Mouse (Mus musculus): Measurements from ENCODE around the gene Upf1. TPM values are rescaled to one million over a fixed set of nuclear protein-coding genes. Genes with fewer than 3 reads are reported as not detected.

The Upf1 gene
- polyA plus RNA-seq, 1 experiment from 2014 or later = 11.8 TPM

DNA sequence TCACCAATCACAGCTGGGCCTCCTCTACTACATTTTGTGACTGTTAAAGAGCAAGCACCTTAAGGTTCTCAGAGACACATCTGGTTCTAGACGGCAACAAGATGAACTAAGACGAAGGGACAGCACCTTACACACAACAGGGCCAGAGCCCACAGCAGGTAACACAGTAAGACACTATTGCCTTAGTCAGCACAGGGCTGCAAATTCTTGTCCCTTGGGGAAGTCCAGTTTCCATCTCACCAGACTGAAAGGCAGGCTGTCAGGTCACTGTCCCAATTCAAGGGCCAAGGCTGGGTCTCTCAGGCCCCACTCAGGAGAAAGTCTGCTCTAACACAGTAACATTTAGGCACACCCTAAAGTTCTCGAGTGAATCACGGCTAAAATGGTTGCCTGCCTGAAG, 5.6 kb downstream of the Upf1 start:
- Histone ChIP-seq H3K9me3 (ENCODE audit: control insufficient read depth, low read length) (no peaks in the 10 kb centered on the region), H3K9ac (replicated peaks; ENCODE audit: low read depth, low read length) (no peak overlapping the region), H3K27ac (ENCODE audit: low read length) (no peak overlapping the region), H3K4me2 (ENCODE audit: low read length) (no peak overlapping the region), H3K4me3 (replicated peaks; ENCODE audit: low read length) (no peak overlapping the region), H3K27me3 (replicated peaks; ENCODE audit: control insufficient read depth, insufficient read depth, low read length) (no peaks in the 10 kb centered on the region), H3K4me1 (replicated peaks; ENCODE audit: control insufficient read depth, insufficient read depth, low read length) (peaks cover 34% of the 10 kb centered on the region), H3K36me3 (ENCODE audit: control insufficient read depth, insufficient read depth) (no peaks in the 10 kb centered on the region; the same call in 1 of the 2 replicates)
- 91% methylated on average over 4 of the region's 4 CpGs for WGBS
- no peak for ATAC-seq

DNA sequence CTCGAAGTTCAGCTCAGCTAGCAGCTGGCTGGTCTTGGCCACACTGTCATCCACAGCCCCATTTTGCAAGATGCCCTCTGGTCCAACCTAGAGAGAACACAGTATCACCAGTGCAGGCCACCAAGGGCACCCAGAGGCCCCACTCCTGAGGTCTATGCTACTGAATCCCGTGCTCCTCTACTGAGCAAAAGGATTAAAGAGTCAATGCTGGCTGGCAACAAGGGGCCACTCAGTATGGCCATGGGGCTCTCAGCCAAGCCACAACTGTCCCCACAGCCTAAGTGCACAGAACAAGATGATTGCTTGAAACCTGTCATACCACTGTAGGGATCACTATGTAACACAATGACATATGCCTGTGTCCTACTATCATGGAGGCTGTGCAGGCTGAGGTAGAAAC, 8.8 kb downstream of the Upf1 start:
- Histone ChIP-seq H3K4me3 (replicated peaks; ENCODE audit: low read length) (no peak overlapping the region), H3K4me1 (replicated peaks; ENCODE audit: control insufficient read depth, insufficient read depth, low read length) (peaks cover 12% of the 10 kb centered on the region), H3K36me3 (ENCODE audit: control insufficient read depth, insufficient read depth) (peaks cover 10% of the 10 kb centered on the region), H3K9ac (replicated peaks; ENCODE audit: low read depth, low read length) (no peak overlapping the region), H3K27me3 (replicated peaks; ENCODE audit: control insufficient read depth, insufficient read depth, low read length) (no peaks in the 10 kb centered on the region), H3K4me2 (ENCODE audit: low read length) (no peak overlapping the region), H3K27ac (ENCODE audit: low read length) (no peak overlapping the region), H3K9me3 (ENCODE audit: control insufficient read depth, low read length) (no peaks in the 10 kb centered on the region)
- 84% methylated on average over 2 of the region's 2 CpGs for WGBS
- ATAC-seq = no peak

DNA sequence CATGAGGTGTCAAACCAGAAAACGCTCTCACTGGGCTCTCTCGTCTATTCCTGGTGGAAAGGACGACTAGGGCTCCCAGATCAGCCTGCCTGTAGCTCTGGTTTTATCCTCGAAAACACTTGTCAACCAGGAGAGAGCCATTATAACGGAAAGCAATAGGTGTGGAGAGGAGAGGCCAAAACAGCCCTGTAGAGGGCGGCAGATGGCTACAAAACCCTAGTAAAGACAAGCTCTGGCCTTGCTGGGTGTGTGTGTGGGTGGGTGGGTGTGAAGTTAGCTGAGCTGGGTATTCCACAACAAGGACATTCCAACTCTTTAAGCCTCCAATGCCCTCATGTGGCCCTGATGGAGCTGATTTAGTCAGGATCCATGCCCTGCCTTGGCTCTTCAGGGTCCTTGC, 9.4 kb downstream of the Upf1 start:
- Histone ChIP-seq H3K9me3 (ENCODE audit: control insufficient read depth, low read length) (no peaks in the 10 kb centered on the region), H3K4me1 (replicated peaks; ENCODE audit: control insufficient read depth, insufficient read depth, low read length) (peaks cover 12% of the 10 kb centered on the region), H3K9ac (replicated peaks; ENCODE audit: low read depth, low read length) (no peak overlapping the region), H3K27me3 (replicated peaks; ENCODE audit: control insufficient read depth, insufficient read depth, low read length) (no peaks in the 10 kb centered on the region), H3K4me2 (ENCODE audit: low read length) (no peak overlapping the region), H3K27ac (ENCODE audit: low read length) (no peak overlapping the region), H3K36me3 (ENCODE audit: control insufficient read depth, insufficient read depth) (peaks cover 15% of the 10 kb centered on the region), H3K4me3 (replicated peaks; ENCODE audit: low read length) (no peak overlapping the region)
- ATAC-seq = peak; percentile 70; the same call in 1 of the 2 replicates
- 62% methylated on average over 6 of the region's 6 CpGs for WGBS

DNA sequence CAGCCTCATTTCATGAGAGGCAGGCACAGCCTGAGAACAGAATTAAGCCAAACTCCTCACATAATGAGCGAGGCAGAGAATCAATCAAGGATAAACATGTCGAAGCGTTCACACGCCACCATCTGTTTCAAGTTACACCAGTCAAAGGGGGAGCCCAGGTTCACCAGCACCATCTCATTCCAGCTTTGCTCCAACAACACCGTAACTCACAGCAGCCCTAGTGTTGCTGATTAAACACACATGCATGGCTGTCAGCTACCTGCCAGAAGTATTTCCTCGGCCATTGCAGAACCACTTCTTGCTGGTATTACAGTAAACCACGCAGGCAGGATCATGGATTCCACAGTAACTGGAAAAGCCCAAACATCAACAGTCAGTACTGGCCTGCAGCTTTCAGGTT, 10.0 kb downstream of the Upf1 start:
- peaks cover 20% of the 10 kb centered on the region for H3K36me3 ChIP-seq (ENCODE audit: control insufficient read depth, insufficient read depth)
- H3K4me2 ChIP-seq (ENCODE audit: low read length) = no peak overlapping the region
- no peak overlapping the region for H3K9ac ChIP-seq (replicated peaks; ENCODE audit: low read depth, low read length)
- H3K4me1 ChIP-seq (replicated peaks; ENCODE audit: control insufficient read depth, insufficient read depth, low read length) = peaks cover 9% of the 10 kb centered on the region
- no peaks in the 10 kb centered on the region for H3K9me3 ChIP-seq (ENCODE audit: control insufficient read depth, low read length)
- no peak overlapping the region for H3K4me3 ChIP-seq (replicated peaks; ENCODE audit: low read length)
- H3K27me3 ChIP-seq (replicated peaks; ENCODE audit: control insufficient read depth, insufficient read depth, low read length) = no peaks in the 10 kb centered on the region
- no peak overlapping the region for H3K27ac ChIP-seq (ENCODE audit: low read length)
- ATAC-seq = no peak
- 68% methylated on average over 7 of the region's 7 CpGs for WGBS

DNA sequence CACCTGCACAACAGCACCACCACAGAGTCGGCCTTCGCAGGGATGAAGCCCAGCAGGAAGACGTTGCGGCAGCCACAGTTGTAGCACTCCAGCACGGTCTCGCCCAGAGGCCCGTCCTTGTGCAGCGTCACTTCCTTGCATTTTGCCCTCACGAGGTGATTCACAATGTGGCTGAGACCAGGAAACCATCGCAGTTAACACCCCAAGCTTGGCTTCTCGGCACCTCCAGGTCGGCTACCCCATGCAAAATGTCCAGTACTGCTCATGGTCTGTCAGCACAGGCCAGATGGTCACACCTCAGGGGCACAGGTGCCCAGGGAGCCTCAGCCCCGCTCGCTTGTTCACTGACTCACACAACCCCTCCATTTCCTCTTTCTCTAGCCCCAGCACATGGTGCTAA, 11.1 kb downstream of the Upf1 start:
- H3K9ac ChIP-seq (replicated peaks; ENCODE audit: low read depth, low read length) = no peak overlapping the region
- H3K4me3 ChIP-seq (replicated peaks; ENCODE audit: low read length) = no peak overlapping the region
- H3K4me2 ChIP-seq (ENCODE audit: low read length) = no peak overlapping the region
- no peak for ATAC-seq
- no peaks in the 10 kb centered on the region for H3K27me3 ChIP-seq (replicated peaks; ENCODE audit: control insufficient read depth, insufficient read depth, low read length)
- peaks cover 28% of the 10 kb centered on the region for H3K36me3 ChIP-seq (ENCODE audit: control insufficient read depth, insufficient read depth)
- H3K4me1 ChIP-seq (replicated peaks; ENCODE audit: control insufficient read depth, insufficient read depth, low read length) = peaks cover 9% of the 10 kb centered on the region
- WGBS = 95% methylated on average over 14 of the region's 14 CpGs
- no peaks in the 10 kb centered on the region for H3K9me3 ChIP-seq (ENCODE audit: control insufficient read depth, low read length)
- no peak overlapping the region for H3K27ac ChIP-seq (ENCODE audit: low read length)

DNA sequence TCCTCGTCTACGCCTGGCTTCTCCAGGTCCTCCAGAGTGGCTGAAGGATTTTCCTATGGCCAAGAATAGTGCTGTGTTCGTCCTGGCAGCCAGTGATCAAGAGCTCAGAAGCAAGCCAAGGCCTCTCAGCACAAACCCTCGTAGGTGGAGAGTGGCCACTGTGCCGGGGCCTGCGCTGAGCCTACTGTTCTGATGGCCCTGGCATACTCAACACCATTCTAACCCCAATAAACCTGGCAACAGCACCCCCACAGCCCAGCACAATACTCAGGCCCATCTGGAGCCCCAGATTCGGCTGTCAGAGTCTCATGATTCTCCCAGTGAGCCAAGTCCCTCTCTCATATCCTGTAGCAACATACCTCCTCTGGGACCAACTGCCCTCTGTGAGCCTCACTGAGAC, 12.4 kb downstream of the Upf1 start:
- H3K27ac ChIP-seq (ENCODE audit: low read length) = no peak overlapping the region
- no peak for ATAC-seq
- no peak overlapping the region for H3K4me3 ChIP-seq (replicated peaks; ENCODE audit: low read length)
- no peak overlapping the region for H3K9ac ChIP-seq (replicated peaks; ENCODE audit: low read depth, low read length)
- no peaks in the 10 kb centered on the region for H3K9me3 ChIP-seq (ENCODE audit: control insufficient read depth, low read length)
- H3K4me1 ChIP-seq (replicated peaks; ENCODE audit: control insufficient read depth, insufficient read depth, low read length) = peaks cover 9% of the 10 kb centered on the region
- peaks cover 39% of the 10 kb centered on the region for H3K36me3 ChIP-seq (ENCODE audit: control insufficient read depth, insufficient read depth)
- H3K27me3 ChIP-seq (replicated peaks; ENCODE audit: control insufficient read depth, insufficient read depth, low read length) = no peaks in the 10 kb centered on the region
- WGBS = 89% methylated on average over 7 of the region's 7 CpGs
- H3K4me2 ChIP-seq (ENCODE audit: low read length) = no peak overlapping the region

DNA sequence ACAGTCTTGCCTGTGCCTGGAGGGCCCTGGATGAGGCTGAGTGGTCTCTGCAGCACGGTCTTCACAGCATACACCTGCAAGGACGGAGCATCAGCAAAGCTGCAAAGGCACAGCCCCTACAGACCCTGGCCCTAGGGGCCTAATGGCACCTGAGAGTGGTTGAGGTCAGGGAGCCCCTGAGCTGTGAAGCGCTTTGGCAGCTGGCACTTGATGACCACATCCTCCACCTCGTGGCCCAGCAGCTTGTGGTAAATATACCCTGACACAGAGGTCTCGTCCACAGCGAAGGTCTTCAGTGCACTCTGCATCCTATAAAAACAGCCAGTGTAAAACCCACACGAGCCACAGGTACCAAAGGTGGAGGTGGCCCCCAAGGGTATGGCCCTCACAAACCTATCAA, 14.1 kb downstream of the Upf1 start:
- no peak overlapping the region for H3K9ac ChIP-seq (replicated peaks; ENCODE audit: low read depth, low read length)
- peaks cover 9% of the 10 kb centered on the region for H3K4me1 ChIP-seq (replicated peaks; ENCODE audit: control insufficient read depth, insufficient read depth, low read length)
- H3K27ac ChIP-seq (ENCODE audit: low read length) = no peak overlapping the region
- H3K27me3 ChIP-seq (replicated peaks; ENCODE audit: control insufficient read depth, insufficient read depth, low read length) = no peaks in the 10 kb centered on the region
- H3K9me3 ChIP-seq (ENCODE audit: control insufficient read depth, low read length) = no peaks in the 10 kb centered on the region
- WGBS = 90% methylated on average over 7 of the region's 7 CpGs
- no peak for ATAC-seq
- peaks cover 55% of the 10 kb centered on the region for H3K36me3 ChIP-seq (ENCODE audit: control insufficient read depth, insufficient read depth)
- no peak overlapping the region for H3K4me2 ChIP-seq (ENCODE audit: low read length)
- no peak overlapping the region for H3K4me3 ChIP-seq (replicated peaks; ENCODE audit: low read length)

DNA sequence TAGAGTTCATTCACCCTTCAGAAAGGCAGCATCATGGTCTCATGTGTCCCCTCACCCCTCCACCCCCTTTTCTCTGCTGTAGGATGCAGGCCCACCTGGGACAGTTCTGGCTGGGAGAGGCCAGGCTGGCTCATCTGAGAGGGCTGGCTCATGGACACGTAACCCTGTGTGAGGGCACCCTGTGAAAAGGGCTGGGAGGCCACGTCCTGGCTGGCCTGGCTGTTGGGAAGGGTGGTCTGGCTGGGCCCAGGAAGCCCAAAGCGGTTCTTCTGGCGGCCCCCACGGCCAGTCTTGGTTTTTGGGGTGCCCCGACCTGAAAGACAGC, 20.2 kb downstream of the Upf1 start:
- no peak overlapping the region for H3K4me2 ChIP-seq (ENCODE audit: low read length)
- no peak overlapping the region for H3K27ac ChIP-seq (ENCODE audit: low read length)
- H3K36me3 ChIP-seq (ENCODE audit: control insufficient read depth, insufficient read depth) = peaks cover 54% of the 10 kb centered on the region
- H3K4me1 ChIP-seq (replicated peaks; ENCODE audit: control insufficient read depth, insufficient read depth, low read length) = peaks cover 28% of the 10 kb centered on the region
- no peak overlapping the region for H3K9ac ChIP-seq (replicated peaks; ENCODE audit: low read depth, low read length)
- H3K4me3 ChIP-seq (replicated peaks; ENCODE audit: low read length) = no peak overlapping the region
- WGBS = 92% methylated on average over 6 of the region's 6 CpGs
- H3K27me3 ChIP-seq (replicated peaks; ENCODE audit: control insufficient read depth, insufficient read depth, low read length) = no peaks in the 10 kb centered on the region
- no peaks in the 10 kb centered on the region for H3K9me3 ChIP-seq (ENCODE audit: control insufficient read depth, low read length)
- no peak for ATAC-seq

DNA sequence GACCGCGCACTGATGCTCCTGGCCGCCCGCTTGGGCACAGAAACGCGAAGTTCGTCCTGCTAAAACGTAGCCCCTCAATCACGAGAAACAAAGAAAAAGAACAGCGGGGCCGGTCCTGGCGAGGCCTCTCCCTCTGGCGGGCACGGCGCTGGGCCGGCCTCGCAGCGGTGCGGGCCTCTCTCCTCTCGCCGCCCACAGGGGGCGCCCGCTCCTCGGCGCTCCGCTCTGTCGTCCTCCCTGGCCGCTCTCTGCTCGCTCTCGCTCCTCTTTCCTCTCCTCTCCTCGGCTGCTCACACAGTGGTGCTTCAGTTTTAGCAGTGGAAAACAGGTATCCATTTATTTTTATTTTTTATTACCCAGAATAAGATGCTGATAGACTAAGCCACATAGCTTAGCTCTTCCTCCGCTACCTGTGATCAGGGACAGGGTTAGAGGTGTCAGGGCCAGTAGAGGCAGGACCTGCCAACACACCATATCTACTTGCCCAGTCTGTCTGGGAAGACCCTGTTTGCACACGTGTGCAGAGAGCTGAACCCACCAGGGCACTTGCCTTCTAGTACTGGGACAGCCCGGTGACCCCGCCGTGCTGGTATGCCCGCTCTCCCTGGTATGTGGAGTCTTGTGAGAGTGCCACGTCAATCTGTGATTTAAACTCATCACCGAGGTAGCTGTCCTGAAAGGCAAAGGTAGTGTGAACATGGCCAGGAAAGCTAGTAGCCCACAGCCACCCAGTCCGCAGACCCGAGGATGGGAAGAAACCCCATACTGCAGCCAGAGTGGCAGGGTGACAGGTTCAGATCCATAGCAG, 20.8 kb downstream of the Upf1 start:
- peak overlapping the region; percentile 13; the same call in 1 of the 2 replicates for H3K4me2 ChIP-seq (ENCODE audit: low read length)
- 22% methylated on average over 39 of the region's 41 CpGs for WGBS
- H3K4me3 ChIP-seq (replicated peaks; ENCODE audit: low read length) = no peak overlapping the region
- no peak overlapping the region; the same call in 1 of the 2 replicates for H3K9ac ChIP-seq (replicated peaks; ENCODE audit: low read depth, low read length)
- no peaks in the 10 kb centered on the region for H3K27me3 ChIP-seq (replicated peaks; ENCODE audit: control insufficient read depth, insufficient read depth, low read length)
- H3K27ac ChIP-seq (ENCODE audit: low read length) = no peak overlapping the region; the same call in 1 of the 2 replicates
- H3K4me1 ChIP-seq (replicated peaks; ENCODE audit: control insufficient read depth, insufficient read depth, low read length) = peaks cover 28% of the 10 kb centered on the region
- H3K9me3 ChIP-seq (ENCODE audit: control insufficient read depth, low read length) = no peaks in the 10 kb centered on the region
- peaks cover 54% of the 10 kb centered on the region for H3K36me3 ChIP-seq (ENCODE audit: control insufficient read depth, insufficient read depth)
- peak; percentile 80 for ATAC-seq
